Mouse (Mus musculus): ENCODE data around the gene Gpt2.

GRCm38 (mm10) chr8:85570466-85570865 is 78.1 kb downstream of the Gpt2 start:
- no peak for TF ChIP-seq CTCF (IDR thresholded peaks at IDR 0.05; ENCODE audit: control insufficient read depth, insufficient read depth, insufficient read length)
- TF ChIP-seq CEBPB (IDR thresholded peaks at IDR 0.05; ENCODE audit: low read depth) = no peak
- no peak for TF ChIP-seq USF1 (IDR thresholded peaks at IDR 0.05; ENCODE audit: low read depth)
- TF ChIP-seq MYOD1 (IDR thresholded peaks at IDR 0.05; ENCODE audit: control insufficient read depth, insufficient read length, low read depth) = no peak

All from C2C12 (cell line).